Mouse (Mus musculus) heart, postnatal 0 days (tissue): ENCODE results near the gene Prkacb.

Experiments used
- CTCF ChIP-seq: IDR thresholded peaks from 2 replicates; pipeline ENCODE4 v1.5.1; 2016; ENCODE audit warnings: antibody characterized with exemption, control low read depth, low read depth
- EP300 ChIP-seq: IDR thresholded peaks from 2 replicates; pipeline ENCODE4 v1.6.1; 2016; ENCODE audit warnings: antibody characterized with exemption, low read depth

GRCm38 (mm10) chr3:146741564-146742202 is 71.1 kb downstream of the Prkacb start:
- TF ChIP-seq EP300: no peak
- TF ChIP-seq CTCF: no peak
